Mouse (Mus musculus): ENCODE measurements around the gene C6.

C6 gene

GRCm38 (mm10) chr15:4726830-4727310, at the start of gene C6:
TSS of gene C6 (plus strand) at chr15:4727175.
- DNase-seq (ENCODE audit: low read depth, low spot score), result no peak

- no peak for DNase-seq (ENCODE audit: low read depth, low spot score)
Measured at GRCm38 (mm10) chr15:4697604-4698003, 29.4 kb upstream of the C6 start.

DNA sequence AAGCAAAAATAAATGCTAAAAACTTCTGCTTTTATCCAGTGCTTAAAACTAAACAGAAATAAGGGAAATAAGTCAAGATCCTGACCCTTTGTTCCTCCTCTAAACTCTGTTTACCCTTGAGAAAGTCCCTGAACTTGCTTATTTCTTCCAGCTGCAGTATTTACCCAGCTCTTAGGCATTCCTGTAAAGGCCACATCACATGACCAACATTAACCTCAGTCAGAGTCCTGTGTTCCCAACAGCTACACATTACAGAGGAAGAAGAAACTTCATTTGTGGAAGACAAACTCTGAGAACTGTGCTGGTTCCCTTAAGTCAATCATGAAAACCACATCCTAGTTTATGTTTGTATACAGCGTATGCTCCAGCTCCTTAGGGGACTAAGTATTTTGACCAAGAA, 7.2 kb downstream of the C6 start:
- DNase-seq (ENCODE audit: low read depth, low spot score), result no peak

- no peak for DNase-seq (ENCODE audit: low read depth, low spot score)
Measured at GRCm38 (mm10) chr15:4734996-4735609, 8.1 kb downstream of the C6 start.

DNA sequence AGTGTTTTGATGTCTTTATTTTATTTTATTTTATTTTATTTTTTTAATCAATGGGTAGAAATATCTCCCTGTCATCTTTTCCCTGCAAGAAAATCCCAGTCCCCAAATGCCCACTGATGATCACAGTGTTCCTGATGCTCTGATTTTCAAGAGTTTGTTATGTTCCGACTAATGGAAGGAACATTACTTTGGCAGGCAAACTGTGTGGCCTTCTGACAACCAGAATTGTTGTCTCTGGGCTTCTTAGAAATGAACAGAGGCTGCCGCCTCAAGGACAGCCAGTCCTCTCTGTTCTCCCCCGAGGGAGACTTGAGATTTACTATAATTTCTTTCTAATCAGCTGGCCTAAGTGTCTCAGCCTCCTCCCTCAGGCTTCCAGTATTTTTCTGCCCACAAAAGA, 20.7 kb downstream of the C6 start:
- no peak for DNase-seq (ENCODE audit: low read depth, low spot score)

DNA sequence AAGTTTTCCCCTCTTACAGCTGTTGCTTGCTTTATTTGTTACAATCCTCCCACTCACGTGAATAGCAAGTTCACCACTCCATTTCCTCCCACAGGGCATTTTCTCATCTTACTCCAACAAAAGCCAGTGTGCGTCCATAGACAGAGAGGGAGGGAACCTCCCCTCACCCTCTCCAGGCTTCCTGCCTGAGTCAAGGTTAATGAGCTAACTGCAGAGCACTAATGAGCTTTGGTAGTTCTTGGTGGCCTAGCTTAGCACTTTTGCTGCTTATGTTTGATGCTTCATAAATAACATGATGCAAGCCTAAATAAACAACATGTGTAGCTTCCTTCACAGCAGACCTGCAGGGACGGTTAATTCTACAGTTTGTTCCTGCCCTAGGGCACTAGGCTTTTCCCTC, 63.4 kb downstream of the C6 start:
- DNase-seq (ENCODE audit: low read depth, low spot score), result no peak

DNA sequence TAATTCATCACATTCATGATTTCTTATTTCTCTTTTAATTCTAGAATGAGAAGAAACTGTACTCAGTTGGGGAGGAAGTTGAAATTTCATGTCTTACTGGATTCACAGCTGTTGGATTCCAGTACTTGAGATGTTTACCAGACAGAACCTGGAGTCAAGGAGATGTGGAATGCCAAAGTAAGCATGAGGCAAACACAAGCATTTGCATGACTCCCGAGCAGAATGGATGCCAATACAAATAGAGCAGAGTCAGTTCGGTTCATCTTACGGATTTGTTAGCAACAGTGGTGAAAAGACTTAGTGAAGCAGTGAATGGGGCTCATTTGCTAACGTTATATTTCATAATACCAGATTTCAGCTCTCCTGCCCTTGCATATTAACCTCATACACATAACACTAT, 69.9 kb downstream of the C6 start:
- DNase-seq (ENCODE audit: low read depth, low spot score), result no peak

- DNase-seq (ENCODE audit: low read depth, low spot score), result no peak
Measured at GRCm38 (mm10) chr15:4804256-4804655, 77.3 kb downstream of the C6 start.

DNA sequence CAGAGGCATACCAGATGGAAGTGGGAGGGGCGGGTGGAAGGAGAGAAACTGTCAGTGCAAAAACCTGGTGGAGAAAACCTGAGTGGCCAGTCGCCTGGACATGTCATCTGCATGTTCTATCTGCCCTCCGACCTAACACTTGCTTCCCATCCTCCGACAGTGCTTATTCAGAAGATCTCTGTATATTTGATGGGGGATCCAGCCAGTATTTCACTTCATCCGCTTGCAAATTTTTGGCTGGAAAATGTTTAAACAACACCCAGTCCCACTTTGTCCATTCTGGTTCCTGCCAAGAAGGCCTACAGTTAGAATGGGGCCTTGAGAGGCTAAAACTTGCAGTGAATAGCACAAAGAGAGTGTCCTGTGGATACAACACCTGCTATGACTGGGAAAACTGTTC, 81.2 kb downstream of the C6 start:
- no peak for DNase-seq (ENCODE audit: low read depth, low spot score)

- DNase-seq (ENCODE audit: low read depth, low spot score), result no peak
Measured at GRCm38 (mm10) chr15:4814976-4815375, 88.0 kb downstream of the C6 start.

GRCm38 (mm10) chr15:4815711-4816110, 88.7 kb downstream of the C6 start:
- DNase-seq (ENCODE audit: low read depth, low spot score), result no peak

DNA sequence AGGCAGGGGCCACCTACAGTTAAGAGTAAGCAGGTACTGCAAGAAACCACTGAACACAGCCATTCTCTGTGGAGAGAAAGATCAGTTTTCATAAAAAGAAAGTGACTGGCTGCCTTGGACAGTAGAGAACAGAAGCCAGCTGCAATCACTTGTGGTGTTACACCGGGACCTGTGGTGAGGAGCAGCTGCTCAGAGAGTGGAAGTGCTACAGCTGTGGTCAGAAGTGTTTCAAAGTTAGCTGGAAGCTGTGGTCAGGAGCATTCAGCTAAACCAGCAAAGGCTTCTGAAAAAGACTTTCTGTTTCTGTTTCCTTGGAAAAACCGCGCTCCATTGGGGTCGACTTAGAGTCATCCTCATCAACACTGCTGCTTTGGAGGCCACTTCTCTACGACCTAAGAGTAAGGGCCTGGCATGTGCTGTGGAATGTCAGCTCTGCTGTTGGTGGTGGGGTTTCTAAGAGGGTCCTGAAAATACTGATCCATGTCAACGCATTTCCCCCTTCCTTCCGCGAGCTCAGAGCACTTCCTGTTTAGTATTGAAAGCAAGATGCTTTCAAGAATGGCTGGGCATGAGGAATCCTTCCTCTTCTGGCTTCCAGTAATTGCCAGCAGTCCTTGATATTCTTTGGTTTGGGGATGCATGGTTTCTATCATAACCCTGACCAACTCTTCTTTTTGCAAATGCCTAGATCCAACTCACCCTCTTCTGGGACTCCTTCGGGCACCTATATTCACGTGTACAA, 89.9 kb downstream of the C6 start:
- DNase-seq (ENCODE audit: low read depth, low spot score), result no peak

GRCm38 (mm10) chr15:4818437-4818836, 91.5 kb downstream of the C6 start:
- DNase-seq (ENCODE audit: low read depth, low spot score), result no peak

GRCm38 (mm10) chr15:4821161-4821560, 94.2 kb downstream of the C6 start:
- no peak for DNase-seq (ENCODE audit: low read depth, low spot score)

DNA sequence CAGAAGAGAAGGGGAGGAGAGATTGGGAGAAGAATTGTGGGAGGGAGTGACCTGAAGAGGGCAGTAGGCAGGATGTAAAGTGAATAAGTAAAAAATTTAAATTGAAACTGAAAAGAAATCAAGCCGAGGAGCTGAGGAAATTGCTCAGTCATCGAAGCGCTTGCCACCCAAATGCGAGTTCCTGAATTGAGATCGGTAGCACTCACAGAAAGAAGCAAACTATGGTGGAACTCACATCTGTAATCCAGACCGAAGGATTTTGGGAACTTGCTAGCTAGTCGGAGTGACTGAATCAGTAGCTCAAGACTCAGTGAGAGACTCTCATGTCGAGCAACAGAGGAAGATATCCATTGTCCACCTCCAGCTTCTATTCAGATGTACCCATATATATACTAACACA, 94.8 kb downstream of the C6 start:
- DNase-seq (ENCODE audit: low read depth, low spot score), result no peak

- DNase-seq (ENCODE audit: low read depth, low spot score), result no peak
Measured at GRCm38 (mm10) chr15:4827736-4828135, 100.8 kb downstream of the C6 start.

GRCm38 (mm10) chr15:4836354-4836753, 109.4 kb downstream of the C6 start:
- no peak for DNase-seq (ENCODE audit: low read depth, low spot score)

- no peak for DNase-seq (ENCODE audit: low read depth, low spot score)
Measured at GRCm38 (mm10) chr15:4850015-4850414, 123.0 kb downstream of the C6 start.

Measured in retina, adult 2 months (tissue).